Mouse (Mus musculus) neural tube, embryonic 12.5 days (tissue): ENCODE measurements at regions not wholly inside any gene's neighbourhood (a gene's known extent, or its start where the extent isn't known, plus 50 kb on each side); places are given as distances from the start of the nearest gene placed in this dataset.

Source experiments
- ATAC-seq: fragments of 200-750 bp; cut with Nextera tagmentation; 2 replicates; pipeline ENCODE4 v1.8.0; 2017; ENCODE audit warnings: low read depth, mild to moderate bottlenecking, moderate TSS enrichment, moderate library complexity; ENCODE audit not compliant: low FRiP score
- H3K27ac ChIP-seq: fragments of 300-500 bp; sonication (generic); 2 replicates; pipeline ENCODE4 v1.5.1; 2016
- H3K27me3 ChIP-seq: fragments of 300-500 bp; sonication (generic); replicated peaks from 2 replicates; pipeline ENCODE4 v1.6.1; 2016; ENCODE audit warnings: mild to moderate bottlenecking
- H3K36me3 ChIP-seq: fragments of 300-500 bp; sonication (generic); 2 replicates; pipeline ENCODE4 v1.6.1; 2016; ENCODE audit warnings: mild to moderate bottlenecking
- H3K4me1 ChIP-seq: fragments of 300-500 bp; sonication (generic); 2 replicates; pipeline ENCODE4 v1.6.1; 2016
- H3K4me2 ChIP-seq: fragments of 300-500 bp; sonication (generic); replicated peaks from 2 replicates; pipeline ENCODE4 v1.6.1; 2016; ENCODE audit warnings: mild to moderate bottlenecking
- H3K4me3 ChIP-seq: fragments of 300-500 bp; sonication (generic); 2 replicates; pipeline ENCODE4 v1.5.1; 2016
- H3K9ac ChIP-seq: fragments of 300-500 bp; sonication (generic); 2 replicates; pipeline ENCODE4 v1.6.1; 2016; ENCODE audit warnings: mild to moderate bottlenecking
- H3K9me3 ChIP-seq: fragments of 300-500 bp; sonication (generic); 2 replicates; pipeline ENCODE4 v1.6.1; 2016; ENCODE audit warnings: mild to moderate bottlenecking
- WGBS: fragments of 180-500 bp; shearing (Covaris S2); methylation state at CpG from one replicate; pipeline ENCODE4 v1.1.7; 2016; 5-methylcytosine and 5-hydroxymethylcytosine counted together

DNA sequence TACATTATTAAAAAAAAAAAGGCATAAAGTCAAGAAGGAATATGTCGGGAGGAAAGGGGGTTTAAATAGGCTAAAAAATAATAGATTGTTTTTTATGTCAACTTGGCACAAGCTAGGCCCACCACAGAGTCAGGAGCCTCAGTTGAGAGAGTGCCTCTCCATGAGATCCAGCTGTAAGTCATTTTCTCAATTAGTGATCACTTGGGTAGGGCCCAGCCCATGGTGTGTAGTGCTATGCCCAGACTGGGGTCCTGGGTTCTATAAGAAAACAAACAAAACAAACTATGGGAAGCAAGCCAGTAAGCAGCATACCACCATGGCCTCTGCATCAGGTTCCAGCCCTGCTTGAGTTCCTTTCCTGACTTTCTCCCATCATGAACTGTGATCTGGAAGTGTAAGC lies 1283.0 kb upstream of the Lrrc6 start:
- Histone ChIP-seq H3K4me3 (no peak overlapping the region), H3K9ac (no peak overlapping the region), H3K4me1 (no peaks in the 10 kb centered on the region), H3K9me3 (no peaks in the 10 kb centered on the region), H3K27me3 (no peaks in the 10 kb centered on the region), H3K4me2 (no peak overlapping the region), H3K27ac (no peak overlapping the region), H3K36me3 (no peaks in the 10 kb centered on the region)
- 86% methylated on average over 1 of the region's 1 CpGs for WGBS
- ATAC-seq, result no peak

DNA sequence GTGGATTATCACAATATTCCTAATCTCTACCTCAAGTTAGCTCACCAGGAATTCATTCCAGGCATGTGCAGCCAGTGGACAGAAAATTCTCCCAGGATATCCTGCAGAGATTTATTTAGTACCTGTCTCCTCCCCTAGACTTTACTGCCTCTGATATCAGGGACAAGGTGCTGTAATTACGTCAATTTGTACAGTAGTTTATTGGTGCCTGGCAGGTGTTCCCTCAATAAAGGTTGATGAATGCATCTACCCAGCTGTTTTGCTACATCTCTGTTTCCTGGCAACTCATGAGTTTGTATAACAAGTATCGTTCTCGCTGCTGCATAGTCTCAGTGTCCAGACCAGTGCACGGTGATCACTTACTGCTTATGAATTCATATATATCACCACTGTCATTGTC lies 1281.8 kb upstream of the Lrrc6 start:
- Histone ChIP-seq H3K27me3 (no peaks in the 10 kb centered on the region), H3K4me2 (no peak overlapping the region), H3K9ac (no peak overlapping the region), H3K27ac (no peak overlapping the region), H3K4me3 (no peak overlapping the region), H3K9me3 (no peaks in the 10 kb centered on the region), H3K4me1 (no peaks in the 10 kb centered on the region), H3K36me3 (no peaks in the 10 kb centered on the region)
- no peak for ATAC-seq
- 74% methylated on average over 4 of the region's 4 CpGs for WGBS

DNA sequence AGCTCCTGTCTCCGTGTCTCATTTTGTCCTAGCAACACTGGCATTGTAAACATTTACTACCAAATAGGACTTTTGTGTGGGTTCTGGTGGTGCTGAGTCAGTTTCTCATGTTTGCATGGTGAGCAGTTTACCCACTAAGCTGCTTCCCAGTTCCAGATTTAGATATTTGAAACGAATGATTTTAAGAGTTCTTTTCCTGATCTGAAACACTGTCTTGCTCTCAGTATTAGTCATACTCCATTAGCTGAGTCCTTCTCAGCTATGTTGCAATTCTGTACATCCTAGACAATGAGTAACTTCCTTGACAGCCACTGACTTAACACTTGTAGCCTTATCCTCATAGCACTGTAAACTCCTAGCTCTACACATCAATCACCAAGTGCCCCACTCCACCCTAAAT lies 1280.1 kb upstream of the Lrrc6 start:
- Histone ChIP-seq H3K27me3 (no peaks in the 10 kb centered on the region), H3K36me3 (no peaks in the 10 kb centered on the region), H3K27ac (no peak overlapping the region), H3K9ac (no peak overlapping the region), H3K4me3 (no peak overlapping the region), H3K4me1 (no peaks in the 10 kb centered on the region), H3K9me3 (no peaks in the 10 kb centered on the region), H3K4me2 (no peak overlapping the region)
- WGBS, result 85% methylated on average over 2 of the region's 2 CpGs
- no peak for ATAC-seq

DNA sequence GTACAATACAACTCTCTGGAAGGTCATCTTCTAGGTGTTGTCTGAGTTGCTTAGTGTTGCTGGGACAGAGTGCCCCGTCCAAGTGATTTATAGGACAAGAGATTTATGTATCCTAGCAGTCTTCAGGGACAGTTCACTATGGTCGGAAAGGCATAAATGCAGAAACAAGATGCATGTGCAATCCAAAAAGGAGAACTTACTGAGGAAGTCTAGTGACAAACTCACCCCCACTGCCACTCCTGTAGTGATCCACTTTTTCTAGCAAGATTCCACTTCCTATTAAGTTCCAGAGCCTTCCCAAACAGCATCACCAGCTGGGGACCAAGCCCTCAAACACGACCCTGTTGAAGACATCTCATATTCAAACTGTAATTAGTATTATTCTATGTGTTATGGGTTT lies 1266.9 kb upstream of the Lrrc6 start:
- no peak overlapping the region for H3K4me3 ChIP-seq
- H3K36me3 ChIP-seq, result no peaks in the 10 kb centered on the region
- H3K4me1 ChIP-seq, result no peaks in the 10 kb centered on the region
- WGBS, result 68% methylated on average over 3 of the region's 3 CpGs
- no peak overlapping the region for H3K4me2 ChIP-seq
- ATAC-seq, result no peak
- no peaks in the 10 kb centered on the region for H3K27me3 ChIP-seq
- no peak overlapping the region for H3K9ac ChIP-seq
- H3K9me3 ChIP-seq, result no peaks in the 10 kb centered on the region
- no peak overlapping the region for H3K27ac ChIP-seq

DNA sequence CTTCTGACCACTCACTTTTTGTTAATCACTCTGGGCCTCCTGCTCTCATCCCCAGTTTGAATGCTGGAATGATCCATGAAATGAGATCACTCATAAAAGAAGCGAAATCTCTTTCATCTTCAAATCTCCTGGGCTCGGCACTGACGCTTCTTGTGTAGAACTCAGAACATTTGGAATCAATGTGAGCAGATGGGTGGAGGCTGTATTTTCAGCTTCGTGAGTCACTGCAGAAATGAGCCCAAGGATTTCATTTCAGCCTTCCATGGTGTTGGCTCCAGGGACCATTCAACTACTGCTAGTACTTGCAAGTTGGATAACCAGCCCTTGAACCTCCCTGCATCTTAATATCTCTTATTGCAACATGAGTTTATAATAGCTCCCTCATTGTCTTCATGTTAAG lies 1258.5 kb upstream of the Lrrc6 start:
- H3K36me3 ChIP-seq, result no peaks in the 10 kb centered on the region
- no peak overlapping the region for H3K9ac ChIP-seq
- H3K9me3 ChIP-seq, result no peaks in the 10 kb centered on the region
- no peaks in the 10 kb centered on the region for H3K4me1 ChIP-seq
- 72% methylated on average over 4 of the region's 4 CpGs for WGBS
- no peak overlapping the region for H3K4me2 ChIP-seq
- no peak for ATAC-seq
- H3K27ac ChIP-seq, result no peak overlapping the region
- H3K4me3 ChIP-seq, result no peak overlapping the region
- H3K27me3 ChIP-seq, result no peaks in the 10 kb centered on the region

DNA sequence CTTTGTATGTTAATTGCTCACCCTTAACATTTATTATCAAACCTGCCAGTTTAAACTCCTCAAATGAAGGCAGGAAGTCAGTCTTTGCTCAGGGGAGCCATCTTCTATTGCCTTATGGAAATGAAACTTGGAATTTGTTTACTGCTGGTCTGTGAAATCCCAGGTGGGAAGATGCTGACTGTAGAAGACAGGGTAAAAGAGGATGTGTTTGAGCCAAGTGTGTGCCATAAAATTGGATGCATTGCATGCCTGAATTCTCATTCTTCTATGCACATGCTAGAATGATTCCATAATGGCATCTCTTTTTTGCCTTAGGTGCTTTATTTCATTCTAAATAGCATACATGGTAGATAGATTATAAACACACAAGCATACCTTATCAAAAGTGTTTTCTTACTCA lies 1249.9 kb upstream of the Lrrc6 start:
- Histone ChIP-seq H3K4me1 (no peaks in the 10 kb centered on the region), H3K9ac (no peak overlapping the region), H3K27ac (no peak overlapping the region), H3K27me3 (no peaks in the 10 kb centered on the region), H3K4me2 (no peak overlapping the region), H3K4me3 (no peak overlapping the region), H3K9me3 (no peaks in the 10 kb centered on the region), H3K36me3 (no peaks in the 10 kb centered on the region)
- ATAC-seq, result 0 out of 2 replicates have a peak, but pooled peaks have one; percentile 56

DNA sequence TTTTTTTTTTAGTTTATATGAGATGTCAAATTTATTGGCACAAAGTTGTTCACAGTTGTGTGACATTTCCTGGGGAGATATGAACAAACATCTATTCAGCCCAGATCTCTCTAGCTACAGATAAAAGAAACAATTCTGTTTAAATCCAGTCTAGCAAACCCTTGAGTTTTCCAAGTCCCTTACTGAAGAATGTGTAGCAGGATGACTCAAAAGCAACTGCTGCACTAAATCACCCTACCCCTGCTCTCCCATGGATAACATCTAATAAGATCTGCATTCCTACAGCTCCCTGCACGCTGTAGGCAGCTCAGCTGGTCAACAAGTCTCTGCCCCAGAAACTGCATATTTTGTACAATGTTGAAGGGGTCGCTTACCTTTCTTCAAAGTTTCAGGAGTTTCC lies 1242.6 kb upstream of the Lrrc6 start:
- no peaks in the 10 kb centered on the region for H3K36me3 ChIP-seq
- WGBS, result 52% methylated on average over 2 of the region's 2 CpGs
- ATAC-seq, result no peak

GRCm38 (mm10) chr15:67732988-67733387 lies 1232.3 kb upstream of the Lrrc6 start:
- ATAC-seq, result no peak
- no peak overlapping the region for H3K9ac ChIP-seq
- 84% methylated on average over 1 of the region's 1 CpGs for WGBS
- H3K36me3 ChIP-seq, result no peaks in the 10 kb centered on the region
- no peaks in the 10 kb centered on the region for H3K9me3 ChIP-seq
- H3K27me3 ChIP-seq, result no peaks in the 10 kb centered on the region
- H3K27ac ChIP-seq, result no peak overlapping the region
- no peaks in the 10 kb centered on the region for H3K4me1 ChIP-seq
- no peak overlapping the region for H3K4me3 ChIP-seq
- no peak overlapping the region for H3K4me2 ChIP-seq

More for the DNA sequence above, 1242.6 kb upstream of the Lrrc6 start:
- Histone ChIP-seq H3K27ac (no peak overlapping the region), H3K9ac (no peak overlapping the region), H3K4me1 (no peaks in the 10 kb centered on the region), H3K9me3 (no peaks in the 10 kb centered on the region), H3K27me3 (no peaks in the 10 kb centered on the region), H3K4me2 (no peak overlapping the region), H3K4me3 (no peak overlapping the region)

DNA sequence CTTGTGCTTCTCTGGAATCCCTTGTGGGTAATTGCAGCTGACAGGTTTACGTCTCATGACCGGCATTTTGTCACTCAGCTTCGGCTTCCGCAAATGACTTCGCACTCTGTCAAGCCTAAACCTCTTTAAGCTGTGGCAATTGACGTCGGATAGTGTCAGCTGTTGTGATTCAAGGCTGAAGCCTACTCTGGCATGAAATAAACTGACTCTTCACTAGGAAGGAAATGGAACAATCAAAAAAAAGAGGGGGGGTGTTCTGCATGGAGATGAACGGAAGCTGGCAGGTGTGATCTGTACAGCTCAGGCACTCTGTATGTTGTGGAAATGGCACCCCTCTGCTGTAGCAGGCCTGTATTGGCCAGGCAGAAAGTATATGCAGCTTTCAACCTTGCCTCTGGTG lies 1228.8 kb upstream of the Lrrc6 start:
- Histone ChIP-seq H3K4me3 (no peak overlapping the region), H3K4me2 (no peak overlapping the region), H3K27me3 (no peaks in the 10 kb centered on the region), H3K9ac (no peak overlapping the region), H3K36me3 (no peaks in the 10 kb centered on the region), H3K27ac (no peak overlapping the region), H3K4me1 (no peaks in the 10 kb centered on the region), H3K9me3 (no peaks in the 10 kb centered on the region)
- ATAC-seq, result 0 out of 2 replicates have a peak, but pooled peaks have one; percentile 53
- WGBS, result 44% methylated on average over 8 of the region's 8 CpGs

DNA sequence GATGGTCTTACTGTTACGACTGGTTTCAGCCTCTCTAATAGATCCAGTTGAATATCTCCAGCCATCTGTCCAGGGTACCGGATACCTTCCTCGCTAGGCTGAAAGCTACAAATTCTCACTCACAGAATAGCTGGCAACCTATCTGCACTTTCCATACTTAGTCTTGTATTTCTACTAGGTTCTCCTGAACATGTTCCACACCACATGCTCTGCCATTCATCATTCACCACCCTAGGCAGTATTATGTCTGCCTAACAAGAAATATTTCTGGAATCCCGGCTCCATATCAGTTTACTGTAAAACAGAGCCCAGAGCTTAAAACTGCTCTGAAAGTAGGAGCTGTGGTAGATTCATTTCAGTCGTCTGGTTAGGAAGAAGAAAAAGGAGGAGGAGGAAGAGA lies 1224.5 kb upstream of the Lrrc6 start:
- H3K9me3 ChIP-seq, result no peaks in the 10 kb centered on the region
- no peak overlapping the region for H3K27ac ChIP-seq
- H3K4me2 ChIP-seq, result no peak overlapping the region
- H3K36me3 ChIP-seq, result no peaks in the 10 kb centered on the region
- H3K27me3 ChIP-seq, result no peaks in the 10 kb centered on the region
- no peaks in the 10 kb centered on the region for H3K4me1 ChIP-seq
- no peak overlapping the region for H3K4me3 ChIP-seq
- H3K9ac ChIP-seq, result no peak overlapping the region
- 78% methylated on average over 5 of the region's 5 CpGs for WGBS
- ATAC-seq, result no peak

- Histone ChIP-seq H3K4me2 (no peak overlapping the region), H3K36me3 (no peaks in the 10 kb centered on the region), H3K9ac (no peak overlapping the region), H3K9me3 (no peaks in the 10 kb centered on the region), H3K4me3 (no peak overlapping the region), H3K27ac (no peak overlapping the region), H3K27me3 (no peaks in the 10 kb centered on the region), H3K4me1 (no peaks in the 10 kb centered on the region)
- no peak for ATAC-seq
- 70% methylated on average over 3 of the region's 3 CpGs for WGBS
Observed at GRCm38 (mm10) chr15:67714203-67714602, 1213.5 kb upstream of the Lrrc6 start.

DNA sequence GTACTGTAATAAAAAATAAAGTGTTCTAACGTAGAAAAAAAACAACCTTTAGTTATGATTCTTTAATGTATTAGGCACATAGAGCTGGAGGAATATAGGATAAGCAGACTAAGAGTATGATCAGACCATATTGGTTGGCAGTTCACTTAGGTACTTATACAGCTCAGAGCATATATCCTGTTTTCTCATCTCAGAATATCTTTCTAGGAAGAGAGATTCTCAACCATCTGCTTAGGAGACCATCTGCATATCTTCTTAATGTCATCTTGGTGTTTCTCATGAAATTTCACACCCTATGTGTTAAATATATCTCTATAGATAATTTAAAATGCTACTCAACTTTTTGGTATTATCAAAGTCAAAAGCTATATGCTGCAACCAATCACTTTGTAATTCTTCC lies 1185.4 kb upstream of the Lrrc6 start:
- Histone ChIP-seq H3K4me3 (no peak overlapping the region), H3K4me2 (no peak overlapping the region), H3K27me3 (no peaks in the 10 kb centered on the region), H3K36me3 (no peaks in the 10 kb centered on the region), H3K9me3 (no peaks in the 10 kb centered on the region), H3K9ac (no peak overlapping the region), H3K4me1 (no peaks in the 10 kb centered on the region), H3K27ac (no peak overlapping the region)
- ATAC-seq, result no peak
- 60% methylated on average over 1 of the region's 1 CpGs for WGBS

DNA sequence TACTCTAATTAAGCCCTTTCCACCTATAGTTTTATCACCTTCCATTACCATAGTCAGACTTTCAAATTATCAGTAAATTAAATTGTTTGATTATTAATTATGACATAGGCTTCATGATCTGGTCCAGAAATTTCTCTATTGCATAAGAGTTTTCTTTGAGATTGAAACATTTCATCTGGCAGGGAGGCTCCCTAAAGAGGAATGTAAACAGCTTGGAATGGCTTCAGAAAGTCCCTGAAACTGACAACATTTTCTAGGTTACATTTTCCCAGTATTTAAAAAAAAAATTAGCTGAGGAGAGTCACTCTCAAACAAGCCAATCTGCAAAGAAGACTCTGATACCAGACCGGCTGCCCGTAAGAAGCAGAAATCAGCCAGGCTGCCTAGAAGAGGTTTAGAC lies 1172.6 kb upstream of the Lrrc6 start:
- no peak for ATAC-seq
- H3K4me2 ChIP-seq, result no peak overlapping the region
- WGBS, result 98% methylated on average over 2 of the region's 2 CpGs

GRCm38 (mm10) chr15:67636155-67636554 lies 1135.4 kb upstream of the Lrrc6 start:
- WGBS, result 58% methylated on average over 1 of the region's 1 CpGs
- no peak for ATAC-seq
- no peak overlapping the region for H3K9ac ChIP-seq
- no peaks in the 10 kb centered on the region for H3K36me3 ChIP-seq
- no peak overlapping the region for H3K27ac ChIP-seq
- no peaks in the 10 kb centered on the region for H3K27me3 ChIP-seq
- no peaks in the 10 kb centered on the region for H3K4me1 ChIP-seq
- no peaks in the 10 kb centered on the region for H3K9me3 ChIP-seq
- H3K4me2 ChIP-seq, result no peak overlapping the region
- no peak overlapping the region for H3K4me3 ChIP-seq

More for the DNA sequence above, 1172.6 kb upstream of the Lrrc6 start:
- Histone ChIP-seq H3K27ac (no peak overlapping the region), H3K9ac (no peak overlapping the region), H3K4me1 (no peaks in the 10 kb centered on the region), H3K27me3 (no peaks in the 10 kb centered on the region), H3K9me3 (no peaks in the 10 kb centered on the region), H3K4me3 (no peak overlapping the region), H3K36me3 (no peaks in the 10 kb centered on the region)
